ENCODE assay signal across 8 mouse cellular contexts in the genomic region with DNA sequence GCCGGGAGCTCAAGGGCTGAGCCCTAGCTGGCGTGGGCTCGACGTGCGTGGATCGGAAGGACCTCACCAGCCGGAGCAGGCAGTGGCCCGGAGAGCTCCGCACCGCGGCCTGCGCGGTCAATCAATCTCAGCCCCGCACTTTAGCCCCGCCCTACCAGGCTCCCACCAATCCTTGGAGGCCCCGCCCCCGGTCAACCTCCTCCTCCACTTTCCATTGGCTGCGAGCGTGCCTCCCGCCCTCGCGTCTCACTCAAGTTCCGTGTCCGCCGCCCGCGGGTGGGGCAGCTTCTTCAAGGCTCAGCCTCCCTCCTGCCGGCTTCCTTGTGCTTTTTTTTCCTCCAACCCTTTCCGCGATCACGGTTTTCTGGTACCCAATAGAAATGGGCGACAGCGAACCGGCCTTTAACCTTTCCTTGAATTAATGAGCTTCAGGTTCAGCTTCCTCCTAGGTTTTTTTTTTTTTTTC. TPM values are rescaled to one million over a fixed set of nuclear protein-coding genes. Genes with fewer than 3 reads are reported as not detected.
DNase-seq lines count a peak whose midpoint lies in the region; ATAC-seq lines count a peak whose summit lies in the region.

No protein-coding gene starts in this region.

- H3K9ac ChIP-seq in hindbrain, embryonic 16.5 days (ENCODE audit: low read depth, low read length): peak overlapping the region; percentile 96

- peak overlapping the region; percentile 98 for H3K4me3 ChIP-seq in hindbrain, embryonic 16.5 days (ENCODE audit: low read length)

- H3K27me3 ChIP-seq in hindbrain, embryonic 16.5 days (replicated peaks; ENCODE audit: control insufficient read depth, insufficient read depth, low read length): no peaks in the 10 kb centered on the region

- peaks cover 26% of the 10 kb centered on the region for H3K4me1 ChIP-seq in hindbrain, embryonic 16.5 days (ENCODE audit: control insufficient read depth, insufficient read depth, low read depth, low read length)

- H3K4me2 ChIP-seq in hindbrain, embryonic 16.5 days (ENCODE audit: low read length): peak overlapping the region; percentile 93

- WGBS in hindbrain, embryonic 16.5 days: under 1% methylated on average over 31 of the region's 34 CpGs

- peak; percentile 87 for DNase-seq in T-cell, adult 2 months (ENCODE audit: low spot score)
- peak; percentile 99 to 100 for DNase-seq in cerebellum, postnatal 25 days
- DNase-seq in gastrocnemius, adult 18-20 months (ENCODE audit: low spot score): peak; percentile 100
- DNase-seq in left cerebral cortex, adult 18-20 months (ENCODE audit: low spot score in 2 of 2): peak; percentile 99
- peak; percentile 99 for DNase-seq in lung, postnatal 4 days
- DNase-seq in retina, postnatal 1 day: peak; percentile 98
- DNase-seq in thymus, postnatal 4 days: peak; percentile 86

- H3K9me3 ChIP-seq in hindbrain, embryonic 16.5 days (ENCODE audit: control insufficient read depth, low read length): no peaks in the 10 kb centered on the region

- no peaks in the 10 kb centered on the region for H3K36me3 ChIP-seq in hindbrain, embryonic 16.5 days (ENCODE audit: control insufficient read depth, insufficient read depth, low read length)

- peak; percentile 94 for ATAC-seq in hindbrain, embryonic 16.5 days

- H3K27ac ChIP-seq in hindbrain, embryonic 16.5 days (ENCODE audit: low read depth, low read length): peak overlapping the region; percentile 93

RNA-seq across cellular contexts. Expression of a gene that starts 4.4 kb away (rescaled TPM):
- total RNA-seq in gastrocnemius, adult 18-20 months (2021): 10 to 100 TPM; 34.2 to 37.6 TPM
- polyA plus RNA-seq in hindbrain, embryonic 16.5 days (2015; fragmentation: Nextera tagmentation; extraction: Ambion mirVana): 50.8 and 58.5 TPM in 2 replicates
- 10 to 100 TPM; 56.6 to 63.7 TPM for total RNA-seq in left cerebral cortex, adult 18-20 months (2021)

Comparison
In these comparisons a context has a peak if more than half of its experiments do, and no peak if none do; other contexts are left out.
1. Peak in every context shown above with its lines: DNase-seq, ATAC-seq, H3K4me3 ChIP-seq and H3K27ac ChIP-seq.